Mouse (Mus musculus) kidney, embryonic 16.5 days (tissue): ENCODE results near the gene 4930438A08Rik. TPM values are rescaled to one million over a fixed set of nuclear protein-coding genes. Genes with fewer than 3 reads are reported as not detected.
"Not testable (repeated sequence)": the region's sequence is repeated elsewhere in the genome, so short reads cannot be mapped to it uniquely, and the experiment has no call there.

ENCODE experiments used
- ATAC-seq: fragments of 200-750 bp; cut with Nextera tagmentation; 2 replicates; pipeline ENCODE4 v1.8.0; 2017; ENCODE audit warnings: moderate TSS enrichment; ENCODE audit not compliant: low FRiP score, low TSS enrichment
- H3K27ac ChIP-seq: fragments of 300-500 bp; sonication (generic); 2 replicates; pipeline ENCODE4 v1.5.1; 2014; ENCODE audit warnings: low read length
- H3K27me3 ChIP-seq: fragments of 300-500 bp; sonication (generic); 2 replicates; pipeline ENCODE4 v1.6.1; 2014; ENCODE audit warnings: low read length, control low read depth, mixed read lengths; ENCODE audit not compliant: insufficient read depth
- H3K36me3 ChIP-seq: fragments of 300-500 bp; sonication (generic); 2 replicates; pipeline ENCODE4 v1.6.1; 2014; ENCODE audit warnings: low read length, control low read depth, mixed read lengths; ENCODE audit not compliant: insufficient read depth
- H3K4me1 ChIP-seq: fragments of 300-500 bp; sonication (generic); 2 replicates; pipeline ENCODE4 v1.6.1; 2014; ENCODE audit warnings: low read length, control low read depth, mixed read lengths; ENCODE audit not compliant: insufficient read depth
- H3K4me2 ChIP-seq: fragments of 300-500 bp; sonication (generic); replicated peaks from 2 replicates; pipeline ENCODE4 v1.6.1; 2014; ENCODE audit warnings: low read depth, low read length
- H3K4me3 ChIP-seq: fragments of 300-500 bp; sonication (generic); 2 replicates; pipeline ENCODE4 v1.5.1; 2014; ENCODE audit warnings: mild to moderate bottlenecking, low read length
- H3K9ac ChIP-seq: fragments of 300-500 bp; sonication (generic); replicated peaks from 2 replicates; pipeline ENCODE4 v1.6.1; 2014; ENCODE audit warnings: low read length
- H3K9me3 ChIP-seq: fragments of 300-500 bp; sonication (generic); 2 replicates; pipeline ENCODE4 v1.6.1; 2016; ENCODE audit warnings: low read length, control low read depth
- WGBS: fragments of 180-500 bp; shearing (Covaris S2); extraction: QIAGEN DNeasy Blood & Tissue Kit; methylation state at CpG from one replicate; pipeline ENCODE4 v1.1.7; 2014; 5-methylcytosine and 5-hydroxymethylcytosine counted together
- polyA plus RNA-seq: library from polyadenylated mRNA; unstranded; fragments of >200 nt; fragmentation: Nextera tagmentation; extraction: Ambion mirVana; gene quantifications from 2 replicates; pipeline ENCODE4 v1.2.1, GENCODE M21; 2015

Gene 4930438A08Rik
- polyA plus RNA-seq, result not detected in 2 replicates

GRCm38 (mm10) chr11:58274572-58274971 is at the start of gene 4930438A08Rik:
Gene 4930438A08Rik (plus strand): TSS chr11:58274799.
- Histone ChIP-seq H3K4me2 (no peak within 1 kb of the TSS), H3K4me3 (no peak within 1 kb of the TSS), H3K9ac (no peak within 1 kb of the TSS), H3K9me3 (no peaks in the 10 kb centered on the region), H3K27ac (no peak within 1 kb of the TSS), H3K4me1 (no peaks in the 10 kb centered on the region), H3K36me3 (no peaks in the 10 kb centered on the region), H3K27me3 (no peaks in the 10 kb centered on the region)
- 53% methylated on average over 2 of the region's 2 CpGs for WGBS
- no peak for ATAC-seq

- H3K9me3 ChIP-seq, ATAC-seq, H3K36me3 ChIP-seq, H3K4me2 ChIP-seq, H3K4me3 ChIP-seq, H3K9ac ChIP-seq, H3K27me3 ChIP-seq: not testable (repeated sequence)
- 69% methylated on average over 2 of the region's 2 CpGs for WGBS
- Histone ChIP-seq H3K4me1 (peaks cover 22% of the 10 kb centered on the region), H3K27ac (peak overlapping the region; percentile 62; the same call in 1 of the 2 replicates)
These were observed 49.7 kb upstream of the 4930438A08Rik start for GRCm38 (mm10) chr11:58224872-58225271.

- 4% methylated on average over 5 of the region's 5 CpGs for WGBS
- H3K4me2 ChIP-seq, result no peak overlapping the region
- ATAC-seq, result peak; percentile 77
- H3K4me1 ChIP-seq, result peaks cover 22% of the 10 kb centered on the region
- H3K9me3 ChIP-seq, result no peaks in the 10 kb centered on the region
- H3K27ac ChIP-seq, result peak overlapping the region; percentile 66
- H3K4me3 ChIP-seq, result no peak overlapping the region
- H3K27me3 ChIP-seq, result no peaks in the 10 kb centered on the region
- no peaks in the 10 kb centered on the region for H3K36me3 ChIP-seq
- no peak overlapping the region for H3K9ac ChIP-seq
These were observed 48.9 kb upstream of the 4930438A08Rik start for GRCm38 (mm10) chr11:58225655-58226054.

- H3K4me1 ChIP-seq, result peaks cover 22% of the 10 kb centered on the region
- H3K36me3 ChIP-seq, result no peaks in the 10 kb centered on the region
- H3K9ac ChIP-seq, result no peak overlapping the region
- H3K27me3 ChIP-seq, result no peaks in the 10 kb centered on the region
- no peak overlapping the region for H3K27ac ChIP-seq
- no peak overlapping the region for H3K4me2 ChIP-seq
- H3K4me3 ChIP-seq, result no peak overlapping the region
- H3K9me3 ChIP-seq, result no peaks in the 10 kb centered on the region
- ATAC-seq, result no peak
These were observed 48.2 kb upstream of the 4930438A08Rik start for GRCm38 (mm10) chr11:58226425-58226824.

- H3K4me2 ChIP-seq, ATAC-seq: not testable (repeated sequence)
- 83% methylated on average over 2 of the region's 2 CpGs for WGBS
These were observed 46.6 kb upstream of the 4930438A08Rik start for GRCm38 (mm10) chr11:58228021-58228420.

GRCm38 (mm10) chr11:58230396-58230910 is 44.1 kb upstream of the 4930438A08Rik start:
- Histone ChIP-seq H3K4me2 (no peak overlapping the region), H3K4me1 (peaks cover 4% of the 10 kb centered on the region), H3K36me3 (no peaks in the 10 kb centered on the region), H3K27me3 (no peaks in the 10 kb centered on the region), H3K4me3 (no peak overlapping the region), H3K9ac (no peak overlapping the region), H3K9me3 (no peaks in the 10 kb centered on the region), H3K27ac (no peak overlapping the region)
- WGBS, result 58% methylated on average over 16 of the region's 16 CpGs
- ATAC-seq, result no peak

More at GRCm38 (mm10) chr11:58228021-58228420, 46.6 kb upstream of the 4930438A08Rik start:
- H3K4me3 ChIP-seq, H3K36me3 ChIP-seq, H3K27me3 ChIP-seq, H3K27ac ChIP-seq, H3K9me3 ChIP-seq, H3K9ac ChIP-seq: not testable (repeated sequence)
- peaks cover 22% of the 10 kb centered on the region for H3K4me1 ChIP-seq

- 84% methylated on average over 8 of the region's 8 CpGs for WGBS
- no peaks in the 10 kb centered on the region for H3K36me3 ChIP-seq
- H3K9ac ChIP-seq, result no peak overlapping the region
- no peak for ATAC-seq
- no peak overlapping the region for H3K27ac ChIP-seq
- no peaks in the 10 kb centered on the region for H3K27me3 ChIP-seq
- H3K4me1 ChIP-seq, result no peaks in the 10 kb centered on the region
- no peaks in the 10 kb centered on the region for H3K9me3 ChIP-seq
- no peak overlapping the region for H3K4me3 ChIP-seq
- H3K4me2 ChIP-seq, result no peak overlapping the region
These were observed 43.4 kb upstream of the 4930438A08Rik start for GRCm38 (mm10) chr11:58231156-58231555.

- H3K27ac ChIP-seq, H3K36me3 ChIP-seq, ATAC-seq, H3K27me3 ChIP-seq, H3K4me1 ChIP-seq, H3K4me2 ChIP-seq, H3K9ac ChIP-seq, H3K9me3 ChIP-seq, H3K4me3 ChIP-seq: not testable (repeated sequence)
- WGBS, result 68% methylated on average over 3 of the region's 3 CpGs
These were observed 40.0 kb upstream of the 4930438A08Rik start for GRCm38 (mm10) chr11:58234551-58234950.

- no peaks in the 10 kb centered on the region for H3K9me3 ChIP-seq
- H3K4me1 ChIP-seq, result peaks cover 6% of the 10 kb centered on the region
- H3K4me2 ChIP-seq, result no peak overlapping the region
- no peak overlapping the region for H3K4me3 ChIP-seq
- ATAC-seq, result no peak
- no peak overlapping the region for H3K27ac ChIP-seq
- H3K36me3 ChIP-seq, result no peaks in the 10 kb centered on the region
- H3K9ac ChIP-seq, result no peak overlapping the region
- WGBS, result 24% methylated on average over 6 of the region's 6 CpGs
- H3K27me3 ChIP-seq, result no peaks in the 10 kb centered on the region
These were observed 39.4 kb upstream of the 4930438A08Rik start for GRCm38 (mm10) chr11:58235152-58235551.

GRCm38 (mm10) chr11:58238840-58239791 is 35.5 kb upstream of the 4930438A08Rik start:
- Histone ChIP-seq H3K27me3 (no peaks in the 10 kb centered on the region), H3K27ac (no peak overlapping the region), H3K9me3 (no peaks in the 10 kb centered on the region), H3K4me3 (peak overlapping the region; percentile 55), H3K4me2 (peak overlapping the region; percentile 90), H3K9ac (peak overlapping the region; percentile 48), H3K36me3 (no peaks in the 10 kb centered on the region), H3K4me1 (peaks cover 6% of the 10 kb centered on the region)
- ATAC-seq, result peak; percentile 96
- WGBS, result 3% methylated on average over 37 of the region's 37 CpGs
